Mouse (Mus musculus) thymus, postnatal 10 days (tissue): ENCODE measurements around the gene Crbn.
A peak's percentile ranks its signal among the peaks of the same experiment; 100 is the strongest.

Experiments
- DNase-seq, 2 experiments: peaks; one replicate each; pipeline ENCODE4 v3.0.0; 2021; ENCODE audit warnings: low spot score in 2 of 2

Gene Crbn

DNA sequence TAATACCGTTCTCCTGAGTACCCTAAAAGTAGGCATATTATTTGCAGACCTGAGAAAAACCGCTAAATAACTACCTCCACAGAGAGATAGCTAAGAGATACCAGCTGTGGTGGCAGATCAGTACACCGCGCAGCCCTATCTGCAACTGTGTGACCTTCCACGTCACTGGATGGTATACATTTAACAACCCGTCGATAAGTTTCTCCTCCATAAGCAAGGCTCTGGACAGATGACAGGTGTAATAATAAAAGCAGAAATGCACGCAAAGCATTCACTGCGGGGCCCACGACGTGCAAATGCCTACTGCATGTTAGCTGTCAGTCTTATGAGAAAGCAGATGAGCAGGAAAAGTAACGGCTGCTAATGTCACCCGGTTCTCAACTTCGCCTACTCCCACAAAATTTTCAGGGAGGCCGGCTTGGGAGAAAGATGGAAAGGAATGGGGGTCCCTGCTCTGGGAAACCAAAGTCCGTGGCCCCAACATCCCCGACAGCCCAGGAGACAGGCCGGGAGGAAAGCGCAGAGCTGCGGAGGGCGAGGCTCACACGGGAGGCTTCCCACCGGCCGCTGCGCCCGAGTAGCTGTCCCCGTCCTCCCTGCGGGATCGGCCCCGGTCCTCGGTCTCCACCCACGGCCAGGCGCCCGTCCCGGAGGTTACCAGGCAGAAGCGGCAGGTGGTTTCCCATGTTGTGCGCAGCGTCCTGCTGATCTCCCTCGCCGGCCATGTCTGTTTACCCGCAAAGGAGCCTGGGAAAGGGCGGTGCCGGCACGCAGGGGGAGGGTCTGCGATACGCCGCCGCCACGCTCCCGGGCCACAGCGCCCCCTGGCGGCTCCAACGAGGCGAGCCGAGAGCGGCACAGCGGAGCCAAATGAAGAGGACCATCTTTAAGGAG, at the start of gene Crbn:
Crbn (minus strand) TSS at position 745 of the 894 bp plus-strand sequence.
- DNase-seq: peak; percentile 84 to 95

DNA sequence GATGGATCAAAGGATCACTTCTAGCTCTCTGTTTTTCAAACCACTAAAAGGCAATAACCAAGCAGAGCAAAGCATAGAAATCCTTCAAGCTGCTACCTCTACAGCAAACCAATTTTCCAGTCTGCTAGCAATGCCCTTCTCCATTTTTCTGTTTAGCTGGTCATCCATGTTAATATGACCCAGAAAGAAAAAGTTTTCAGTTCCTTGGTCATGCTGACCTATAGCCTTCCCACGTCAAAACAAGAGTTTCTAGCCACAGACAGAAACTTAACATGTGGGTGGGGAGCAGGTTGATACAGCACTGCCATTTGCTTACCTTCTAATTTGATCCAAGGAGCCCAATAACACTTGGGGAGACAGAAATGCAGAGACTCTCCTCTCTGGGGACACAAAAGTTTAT, 40.3 kb upstream of the Crbn start:
- DNase-seq: no peak

DNA sequence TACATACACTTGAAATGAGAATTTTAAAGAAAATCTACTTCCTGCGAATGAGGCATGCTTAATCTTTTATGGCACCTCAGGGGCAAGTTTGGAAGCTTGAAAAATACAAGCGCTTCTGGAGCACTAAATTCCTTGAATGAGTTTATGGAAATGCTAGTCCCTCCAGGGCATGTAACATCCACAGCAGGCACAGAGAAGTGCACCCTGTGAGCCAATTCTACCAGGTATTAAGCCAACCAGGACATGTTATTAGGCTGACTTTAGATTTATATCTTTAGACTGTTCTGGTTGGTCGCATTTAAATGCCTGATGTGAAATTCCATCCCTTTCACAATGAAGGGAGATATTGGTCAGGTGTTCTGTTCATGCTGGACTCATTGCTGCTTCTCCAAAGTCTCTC, 38.2 kb upstream of the Crbn start:
- DNase-seq: no peak

DNA sequence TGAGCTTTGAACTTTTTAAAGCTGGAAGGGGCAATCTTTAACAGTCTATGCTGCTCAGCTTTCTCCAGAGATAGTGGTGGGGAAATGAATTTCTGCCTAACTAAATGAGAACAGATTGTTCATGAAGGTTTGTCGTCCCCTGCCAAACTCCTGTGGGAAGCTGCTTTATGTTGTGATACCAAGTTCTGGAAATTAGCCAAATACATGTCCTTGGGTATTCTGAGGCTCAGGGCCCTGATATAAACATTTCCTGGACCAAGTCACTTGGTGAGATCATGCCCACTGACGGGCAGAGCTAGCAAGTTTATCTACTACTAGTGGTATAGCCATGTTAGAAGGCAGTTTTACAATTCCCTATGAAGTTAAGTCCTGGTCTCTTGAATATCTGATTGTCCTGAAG, 35.4 kb upstream of the Crbn start:
- DNase-seq: no peak

DNA sequence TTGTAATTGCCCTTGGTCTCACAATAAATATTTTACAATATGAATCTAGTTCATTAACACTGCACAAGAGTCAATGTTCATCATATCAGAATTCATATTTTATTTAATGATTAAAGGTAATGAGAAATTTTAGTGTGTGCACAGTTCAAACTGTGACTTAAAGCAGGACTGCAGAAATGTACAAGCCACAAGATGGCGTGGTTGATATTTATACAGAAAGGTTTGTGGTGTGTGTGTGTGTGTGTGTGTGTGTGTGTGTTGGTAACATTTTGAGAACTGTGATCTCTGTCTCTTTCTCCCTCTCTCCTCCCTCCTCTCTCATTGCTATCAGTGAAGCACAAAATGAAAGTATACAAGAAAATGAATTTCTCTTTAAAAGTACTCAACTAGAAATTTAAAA, 22.5 kb upstream of the Crbn start:
- no peak for DNase-seq

DNA sequence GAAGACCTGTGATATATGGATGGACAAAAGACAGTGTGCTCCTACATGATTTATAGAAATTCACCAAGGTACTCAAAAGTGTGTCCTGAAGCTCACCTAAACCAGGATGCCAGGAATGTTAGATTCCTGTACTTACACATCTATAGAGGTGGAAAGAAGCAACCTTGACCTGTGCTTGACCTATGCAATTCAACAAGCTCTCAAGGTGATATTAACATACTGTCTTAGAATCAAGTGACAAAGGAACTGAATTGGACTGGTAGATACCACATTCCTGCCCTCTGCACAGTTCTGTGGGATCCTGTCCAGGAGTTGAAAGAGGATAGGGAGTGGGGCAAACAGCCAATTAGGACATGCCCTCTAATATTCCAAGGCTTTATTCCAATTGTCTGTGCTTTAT, 20.7 kb upstream of the Crbn start:
- DNase-seq: no peak

DNA sequence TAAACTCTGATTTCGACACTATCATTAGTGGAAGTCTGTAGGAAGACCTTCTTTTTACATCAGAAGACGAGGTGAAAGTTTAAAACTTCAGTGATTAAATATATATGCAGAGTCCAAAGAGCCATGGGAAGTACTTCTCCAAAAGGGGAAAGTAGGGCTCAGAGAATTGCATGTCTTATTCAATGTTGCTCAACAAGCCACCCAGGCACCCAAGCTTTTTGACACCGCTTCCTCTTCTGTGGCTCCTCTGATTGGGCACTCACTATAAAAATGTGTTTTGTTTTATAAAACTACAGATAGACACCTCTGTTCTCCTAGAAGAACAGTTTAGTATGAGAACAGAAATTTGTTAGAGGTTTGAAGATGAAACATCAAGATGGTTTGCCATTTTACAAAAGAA, 20.0 kb upstream of the Crbn start:
- no peak for DNase-seq

DNA sequence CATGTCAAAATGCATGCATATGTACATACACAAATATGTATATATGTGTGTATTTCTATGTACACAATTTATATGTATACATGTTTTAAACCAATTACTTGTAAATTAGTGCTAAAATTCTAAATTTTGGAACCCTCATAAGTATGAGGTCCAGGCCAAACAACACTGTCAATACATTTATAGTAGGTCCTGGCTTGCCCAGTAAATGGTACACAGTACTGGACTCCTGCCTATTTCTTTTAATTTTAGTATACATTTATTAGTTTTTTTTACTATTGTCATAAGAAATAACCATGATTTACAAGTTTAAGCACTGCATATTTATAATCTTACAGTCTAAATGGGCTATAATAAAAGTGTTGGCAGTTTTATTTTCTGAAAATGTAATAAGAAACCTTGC, 19.4 kb upstream of the Crbn start:
- DNase-seq: no peak

DNA sequence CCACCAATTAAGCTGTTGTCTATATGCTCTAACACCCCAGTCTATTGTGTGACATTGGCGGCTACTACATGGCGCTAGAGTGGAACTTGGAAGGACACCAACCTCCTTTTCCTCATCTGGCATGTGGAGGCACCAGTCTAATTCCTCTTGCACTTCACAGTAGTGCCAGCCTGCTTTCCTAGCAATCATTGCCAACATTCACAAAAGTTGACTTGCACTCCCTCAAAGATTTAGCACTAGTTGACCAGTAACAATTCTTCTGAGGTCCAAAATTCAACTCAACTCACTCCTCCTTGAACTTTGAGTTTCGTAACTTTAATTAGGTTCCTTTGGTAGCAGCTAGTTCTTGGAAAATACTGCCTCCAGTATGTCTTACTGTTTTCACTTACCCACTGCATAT, 10.8 kb upstream of the Crbn start:
- no peak for DNase-seq

DNA sequence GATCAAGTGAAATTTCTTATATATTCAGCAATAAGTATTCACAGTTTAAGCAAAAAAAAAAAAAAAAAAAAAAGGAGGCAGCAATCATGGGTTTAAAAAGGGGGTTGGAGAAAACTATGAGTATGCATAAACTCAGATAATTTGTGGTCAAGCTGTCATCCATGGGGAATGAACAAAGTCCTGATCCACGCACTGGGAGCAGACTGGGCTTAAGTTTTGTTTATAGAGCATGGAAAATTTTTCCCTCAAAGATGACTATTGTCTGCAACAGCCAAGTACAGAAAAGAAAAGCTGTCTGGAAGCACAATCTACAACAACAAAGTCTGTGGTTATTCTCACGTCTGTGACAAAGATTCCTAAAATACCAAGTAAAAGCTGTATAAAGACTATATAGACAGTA, 9.3 kb upstream of the Crbn start:
- DNase-seq: no peak

DNA sequence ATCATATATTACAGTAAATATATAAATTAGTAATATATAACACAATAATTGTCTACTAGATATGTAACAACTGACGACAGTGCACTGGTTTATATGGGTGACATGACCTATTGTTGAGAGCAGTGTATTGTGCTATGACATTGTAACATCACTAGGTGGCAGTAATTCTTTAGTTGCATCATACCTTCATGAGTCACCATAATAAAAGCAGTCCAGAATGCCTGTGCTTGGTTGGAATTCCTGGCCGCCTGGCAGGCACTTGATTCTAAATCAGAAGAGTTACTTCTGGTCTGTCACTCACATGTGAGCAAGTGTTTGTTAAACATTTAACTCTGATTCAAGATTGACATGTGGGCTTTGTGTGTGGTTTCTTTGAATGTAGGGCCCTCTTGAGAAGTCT, 5.0 kb upstream of the Crbn start:
- no peak for DNase-seq

DNA sequence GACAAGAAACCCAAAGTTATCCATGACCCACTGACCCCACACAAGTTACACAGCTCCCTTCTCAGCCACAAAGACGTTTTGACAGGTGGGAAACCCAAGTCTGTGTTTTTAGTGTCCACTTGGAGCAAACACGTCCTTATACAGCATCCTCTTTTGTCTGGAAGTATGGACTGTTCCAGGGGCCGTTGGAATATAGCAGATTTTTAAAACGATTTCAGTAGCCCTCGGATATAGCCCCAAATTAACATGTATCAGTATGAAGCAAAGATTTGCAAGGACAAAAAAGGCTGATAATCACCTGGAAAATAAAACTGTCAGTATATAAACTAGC, 315 bp upstream of the Crbn start:
- DNase-seq: no peak

DNA sequence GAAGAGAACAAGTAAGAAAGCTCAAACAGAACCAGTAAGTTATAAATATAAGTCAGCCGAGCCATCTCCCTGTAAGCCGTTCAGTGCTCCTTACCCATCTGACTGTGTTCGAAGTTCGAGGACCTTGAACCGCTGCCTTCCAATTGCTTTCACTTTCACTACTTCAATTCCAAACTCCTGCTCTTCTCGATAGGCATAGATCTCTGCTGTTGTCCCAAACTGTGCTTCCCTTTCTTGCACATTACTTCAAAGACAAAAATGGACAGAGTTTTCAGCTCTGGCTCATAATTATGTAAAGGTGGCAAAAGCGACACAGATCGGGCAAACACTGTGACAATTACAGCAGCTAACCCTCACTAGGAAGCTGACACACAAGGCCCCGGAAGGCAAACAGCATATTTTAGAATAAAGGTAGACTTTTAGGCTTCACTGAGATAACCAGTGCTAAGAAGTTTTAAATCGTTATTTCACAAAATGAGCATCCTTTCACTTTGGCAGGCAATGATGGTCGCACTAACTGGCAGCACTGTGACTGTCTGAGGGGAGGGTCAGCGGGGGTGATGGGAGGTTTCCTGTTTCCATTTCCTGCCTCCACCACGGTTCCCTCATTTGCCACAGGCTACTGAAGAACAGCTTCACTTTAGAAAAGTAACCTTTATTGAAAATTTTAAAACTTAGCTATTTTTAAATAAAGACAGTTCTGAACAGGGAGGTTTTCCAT, 5.6 kb downstream of the Crbn start:
- no peak for DNase-seq

DNA sequence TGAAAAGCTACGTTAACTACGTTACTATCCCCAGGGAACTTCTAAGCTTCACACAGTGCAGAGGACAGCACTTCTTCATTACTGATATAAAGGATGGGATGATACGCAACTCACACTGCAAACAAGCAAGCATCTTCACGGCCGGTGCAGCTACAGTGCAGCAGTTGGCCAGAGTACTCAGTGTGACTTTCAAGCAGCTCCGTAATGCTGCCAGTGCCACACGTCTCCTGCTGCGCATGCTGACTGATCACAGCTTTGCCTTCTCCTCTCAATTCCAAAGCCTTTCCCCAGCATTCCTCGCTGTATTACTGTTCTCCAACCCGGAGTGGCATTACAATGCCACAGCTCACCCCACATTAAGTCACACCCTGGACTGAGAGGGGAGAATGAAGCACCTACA, 6.3 kb downstream of the Crbn start:
- no peak for DNase-seq

DNA sequence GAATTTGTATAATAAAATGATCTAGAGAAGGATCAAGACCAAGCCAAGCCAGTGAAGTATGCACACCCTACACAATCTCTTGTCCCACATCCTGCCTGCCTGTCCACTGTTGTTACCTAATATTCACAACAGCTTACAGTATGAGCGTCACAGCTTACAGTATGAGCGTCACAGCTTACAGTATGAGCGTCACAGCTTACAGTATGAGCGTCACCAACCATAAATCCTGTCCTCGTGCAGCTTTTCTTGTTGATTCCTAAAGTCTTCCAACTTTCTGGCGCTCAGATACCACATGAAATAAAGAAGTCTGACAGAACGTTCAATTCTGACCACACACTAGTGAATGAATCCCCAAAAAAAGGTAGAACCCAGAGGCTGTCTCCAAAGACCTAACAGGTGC, 6.8 kb downstream of the Crbn start:
- DNase-seq: no peak

DNA sequence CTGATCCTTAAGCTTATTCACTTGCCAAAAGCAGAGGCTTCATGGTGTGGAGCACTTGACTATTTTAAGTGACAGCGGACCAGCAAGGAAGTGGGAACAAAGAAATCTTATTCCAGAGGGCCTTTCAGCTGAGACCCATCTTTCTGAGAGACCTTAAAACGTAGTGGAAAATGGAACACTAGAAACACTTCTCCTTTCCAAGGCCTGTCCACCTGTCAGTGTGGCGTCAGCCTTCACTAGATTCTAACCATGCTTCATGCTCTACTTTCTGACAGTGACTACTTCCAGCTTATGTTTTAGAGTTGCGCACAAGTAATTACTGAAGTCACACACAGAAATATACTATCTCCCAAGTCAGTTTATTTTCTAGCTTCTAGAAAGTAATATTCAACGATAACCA, 7.4 kb downstream of the Crbn start:
- no peak for DNase-seq

DNA sequence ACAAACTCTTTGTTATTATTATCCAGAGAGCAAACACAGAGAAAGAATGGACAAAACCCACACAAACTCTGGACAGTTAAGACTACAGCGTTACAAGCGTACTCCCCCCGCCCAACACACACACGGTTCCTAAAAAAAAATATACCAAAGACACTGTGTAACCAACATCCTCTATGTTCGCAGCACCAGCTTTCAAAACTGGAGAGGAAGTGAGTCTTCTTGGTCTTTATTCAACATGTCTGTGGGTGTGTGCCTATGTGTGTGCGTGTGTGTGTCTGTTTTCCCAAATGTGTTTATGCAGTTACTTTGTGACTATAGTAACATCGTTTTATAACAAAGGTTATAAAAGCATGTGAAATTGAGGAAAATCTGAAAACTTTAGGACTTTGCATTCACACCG, 8.4 kb downstream of the Crbn start:
- no peak for DNase-seq

DNA sequence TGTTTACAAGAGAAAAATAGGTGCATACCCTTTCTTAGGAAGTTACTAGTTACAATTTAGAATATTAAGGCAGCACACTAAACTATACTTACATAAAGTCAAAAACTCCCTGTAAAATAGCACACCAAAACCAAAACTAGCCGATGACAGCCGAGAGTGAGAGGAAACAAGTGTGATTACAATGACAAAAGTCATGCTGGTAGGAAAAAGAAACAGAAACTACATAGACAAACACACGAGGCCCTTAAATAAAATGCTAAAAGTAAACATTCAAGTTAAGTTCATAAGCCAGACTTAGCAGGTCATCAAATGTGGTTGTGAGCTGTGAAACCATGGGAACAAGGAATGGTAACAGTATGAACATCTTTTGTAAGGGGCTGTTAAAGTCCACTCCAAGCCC, 12.7 kb downstream of the Crbn start:
- no peak for DNase-seq

DNA sequence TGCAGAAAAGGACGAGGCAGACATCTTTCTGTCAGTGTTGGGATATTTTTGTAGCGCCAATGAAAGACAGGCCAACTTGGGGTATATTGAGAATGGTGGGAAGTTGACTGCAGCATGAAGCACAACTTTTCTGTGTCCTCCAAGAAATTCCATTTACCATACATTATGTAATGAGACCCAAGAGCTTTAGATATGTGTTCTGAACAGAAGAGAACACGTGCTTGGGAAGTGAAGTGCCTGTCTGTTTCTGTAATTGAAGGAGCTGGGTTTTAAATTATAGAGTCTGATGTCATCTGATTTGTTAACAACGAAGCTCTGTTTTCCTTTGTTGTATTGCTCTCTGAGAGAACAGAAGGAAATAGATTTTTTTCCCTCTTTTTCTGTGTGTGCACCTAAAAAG, 29.8 kb downstream of the Crbn start:
- DNase-seq: no peak

DNA sequence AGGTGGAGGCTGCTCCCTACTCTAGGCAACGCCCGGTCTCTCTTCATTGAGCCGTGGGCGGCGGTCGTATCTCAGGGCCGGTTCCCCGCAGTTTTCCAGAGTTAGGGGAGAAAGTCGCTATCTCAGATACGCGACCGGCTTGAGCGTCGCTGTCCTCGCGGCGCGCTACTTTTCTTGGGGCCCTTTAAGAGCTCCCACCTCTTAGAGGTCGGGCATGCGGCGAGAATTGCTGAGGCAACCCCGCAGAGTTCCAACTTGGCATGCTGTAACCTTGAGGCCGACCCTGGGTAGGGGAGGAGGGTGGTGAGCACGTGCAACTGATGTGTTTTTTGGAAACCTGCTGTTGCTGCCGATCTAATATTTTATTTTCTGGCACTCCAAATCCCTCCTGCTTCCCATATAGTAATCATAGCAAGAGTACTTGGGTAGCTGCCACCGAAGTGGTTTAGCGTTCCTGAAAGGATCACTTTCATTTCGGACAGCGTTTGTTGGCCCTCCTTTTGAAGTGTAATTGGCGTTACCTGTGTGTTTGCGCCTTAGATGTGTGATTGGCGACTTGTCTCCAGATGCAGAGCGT, 30.5 kb downstream of the Crbn start:
- DNase-seq: no peak

DNA sequence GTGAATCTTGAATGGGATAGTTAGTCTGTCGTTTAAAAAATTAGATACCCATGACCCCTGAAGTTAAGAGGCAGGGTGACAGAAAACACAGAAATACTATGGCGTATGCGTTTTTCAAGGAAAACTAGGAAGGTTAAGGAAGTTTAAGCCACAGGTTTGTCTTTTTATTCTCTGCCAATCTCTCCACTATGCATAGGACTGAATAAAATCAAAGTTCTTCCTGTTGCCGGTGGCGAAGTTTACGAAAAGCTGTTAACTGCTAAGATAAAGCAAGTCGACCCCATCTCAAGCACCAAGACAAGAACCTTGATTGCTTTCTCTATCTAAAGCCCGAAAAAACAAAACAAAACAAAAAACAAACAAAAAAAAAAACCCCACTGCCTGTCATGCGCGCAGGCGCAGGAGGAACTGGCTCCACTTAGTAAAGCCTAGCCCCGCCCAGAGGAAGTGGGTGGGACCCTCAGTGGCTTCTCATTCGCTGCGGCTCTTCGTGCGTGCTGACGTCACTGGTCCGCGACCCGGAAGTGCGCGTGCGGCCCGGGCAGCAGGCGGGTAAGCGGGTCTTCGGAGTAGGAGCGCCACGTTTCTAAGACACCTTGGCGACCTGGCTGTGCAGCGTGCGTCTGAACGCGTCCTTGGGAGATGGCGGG, 31.1 kb downstream of the Crbn start, which contains the start of gene Trnt1:
Trnt1 (plus strand) TSS at position 481 of the 650 bp plus-strand sequence.
- DNase-seq: peak; percentile 95 to 98

DNA sequence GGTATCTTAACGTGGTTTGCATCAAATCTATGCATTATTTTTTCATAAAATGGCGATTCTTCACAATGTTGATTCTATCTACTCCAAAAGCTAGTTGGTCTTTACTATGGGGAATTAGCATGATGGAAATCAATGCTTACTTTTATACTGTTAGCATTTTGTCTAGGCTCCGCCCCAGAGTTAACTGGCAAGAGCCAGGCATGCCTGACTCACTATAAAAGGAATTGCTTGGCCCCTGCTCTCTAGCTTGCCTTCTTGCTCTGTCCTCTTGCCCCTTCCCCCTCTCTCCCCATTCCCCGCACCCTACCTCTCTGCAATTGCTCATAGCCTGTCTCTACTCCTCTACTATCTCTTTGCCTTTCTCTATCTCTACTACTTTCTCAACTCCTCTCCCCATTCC, 33.1 kb downstream of the Crbn start:
- no peak for DNase-seq

DNA sequence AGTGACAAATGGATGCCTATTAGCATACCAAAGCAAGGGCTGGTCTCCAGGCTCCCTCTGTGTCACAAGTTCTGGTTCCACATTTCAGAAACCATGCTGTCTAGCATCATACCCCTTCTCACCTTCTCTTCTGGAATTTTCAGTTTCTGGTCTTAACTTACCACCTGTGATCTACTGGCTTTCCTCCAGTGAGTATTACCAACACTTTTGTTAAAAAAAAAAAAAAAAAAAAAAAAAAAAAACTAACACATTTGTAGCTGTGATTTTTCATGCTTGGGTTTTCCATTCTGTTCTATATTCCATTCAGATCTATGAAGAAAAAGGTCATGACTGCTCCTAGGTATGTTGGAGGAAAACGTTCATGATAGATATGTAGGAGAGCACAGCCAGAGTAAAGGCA, 34.0 kb downstream of the Crbn start:
- DNase-seq: no peak
